Mouse (Mus musculus): ENCODE results near the gene Pagr1b. TPM values are rescaled to one million over a fixed set of nuclear protein-coding genes. Genes with fewer than 3 reads are reported as not detected.
A peak's percentile ranks its signal among the peaks of the same experiment; 100 is the strongest.

Gene Pagr1b
- polyA plus RNA-seq, 1 experiment from 2014 or later: not detected

GRCm38 (mm10) chr7:126983113-126983512 is 33.2 kb downstream of the Pagr1b start:
- Histone ChIP-seq H3K9ac (replicated peaks) (no peak overlapping the region), H3K27me3 (no peaks in the 10 kb centered on the region), H3K4me2 (replicated peaks) (no peak overlapping the region), H3K27ac (replicated peaks) (no peak overlapping the region), H3K4me3 (no peak overlapping the region), H3K4me1 (peaks cover 2% of the 10 kb centered on the region; the same call in 1 of the 2 replicates), H3K36me3 (peaks cover 30% of the 10 kb centered on the region), H3K9me3 (no peaks in the 10 kb centered on the region)
- ATAC-seq (replicated peaks): no peak
- 77% methylated on average over 7 of the region's 7 CpGs for WGBS

- no peak for ATAC-seq (replicated peaks)
- H3K9ac ChIP-seq (replicated peaks): no peak overlapping the region
- peaks cover 12% of the 10 kb centered on the region for H3K4me1 ChIP-seq
- H3K27me3 ChIP-seq: no peaks in the 10 kb centered on the region
- 95% methylated on average over 4 of the region's 4 CpGs for WGBS
- no peak overlapping the region for H3K4me3 ChIP-seq
- H3K4me2 ChIP-seq (replicated peaks): no peak overlapping the region
- no peak overlapping the region for H3K27ac ChIP-seq (replicated peaks)
- H3K9me3 ChIP-seq: no peaks in the 10 kb centered on the region
- peaks cover 32% of the 10 kb centered on the region for H3K36me3 ChIP-seq
Observed at GRCm38 (mm10) chr7:126982054-126982453, 34.2 kb downstream of the Pagr1b start.

- peaks cover 15% of the 10 kb centered on the region for H3K4me1 ChIP-seq
- H3K4me3 ChIP-seq: no peak overlapping the region
- H3K4me2 ChIP-seq (replicated peaks): no peak overlapping the region
- no peaks in the 10 kb centered on the region for H3K27me3 ChIP-seq
- H3K9me3 ChIP-seq: no peaks in the 10 kb centered on the region
- 91% methylated on average over 2 of the region's 2 CpGs for WGBS
- peaks cover 32% of the 10 kb centered on the region for H3K36me3 ChIP-seq
- no peak overlapping the region for H3K9ac ChIP-seq (replicated peaks)
- no peak for ATAC-seq (replicated peaks)
- H3K27ac ChIP-seq (replicated peaks): no peak overlapping the region
Observed at GRCm38 (mm10) chr7:126981601-126982000, 34.7 kb downstream of the Pagr1b start.

- WGBS: 96% methylated on average over 6 of the region's 6 CpGs
- Histone ChIP-seq H3K27me3 (no peaks in the 10 kb centered on the region), H3K9ac (replicated peaks) (no peak overlapping the region), H3K27ac (replicated peaks) (no peak overlapping the region), H3K4me1 (peaks cover 20% of the 10 kb centered on the region), H3K9me3 (no peaks in the 10 kb centered on the region), H3K4me2 (replicated peaks) (no peak overlapping the region), H3K4me3 (no peak overlapping the region), H3K36me3 (peaks cover 32% of the 10 kb centered on the region)
- ATAC-seq (replicated peaks): no peak
Observed at GRCm38 (mm10) chr7:126978841-126979240, 37.4 kb downstream of the Pagr1b start.

GRCm38 (mm10) chr7:126976878-126977459 is 39.3 kb downstream of the Pagr1b start:
- ATAC-seq (replicated peaks): no peak; the same call in 1 of the 2 replicates
- Histone ChIP-seq H3K4me1 (peaks cover 20% of the 10 kb centered on the region), H3K4me3 (peak overlapping the region; percentile 85), H3K4me2 (replicated peaks) (peak overlapping the region; percentile 75), H3K9ac (replicated peaks) (peak overlapping the region; percentile 94), H3K27me3 (no peaks in the 10 kb centered on the region), H3K9me3 (no peaks in the 10 kb centered on the region), H3K27ac (replicated peaks) (peak overlapping the region; percentile 99; the same call in 1 of the 2 replicates), H3K36me3 (peaks cover 36% of the 10 kb centered on the region)
- WGBS: 30% methylated on average over 14 of the region's 14 CpGs

GRCm38 (mm10) chr7:126975950-126976866 is 40.1 kb downstream of the Pagr1b start, which contains the start of gene Cdiptos:
Gene Cdiptos, minus strand, starts transcription at chr7:126976098.
- ATAC-seq (replicated peaks): peak; percentile 96
- peak within 1 kb of the TSS; percentile 75 for H3K4me2 ChIP-seq (replicated peaks)
- H3K9ac ChIP-seq (replicated peaks): peak within 1 kb of the TSS; percentile 94
- peaks cover 38% of the 10 kb centered on the region for H3K36me3 ChIP-seq
- under 1% methylated on average over 55 of the region's 55 CpGs for WGBS
- no peaks in the 10 kb centered on the region for H3K9me3 ChIP-seq
- H3K27ac ChIP-seq (replicated peaks): peak within 1 kb of the TSS; percentile 99
- peak within 1 kb of the TSS; percentile 85 for H3K4me3 ChIP-seq
- H3K4me1 ChIP-seq: peaks cover 20% of the 10 kb centered on the region
- no peaks in the 10 kb centered on the region for H3K27me3 ChIP-seq

- peaks cover 38% of the 10 kb centered on the region for H3K36me3 ChIP-seq
- no peaks in the 10 kb centered on the region for H3K27me3 ChIP-seq
- H3K9ac ChIP-seq (replicated peaks): peak within 1 kb of the TSS; percentile 94
- peak within 1 kb of the TSS; percentile 85 for H3K4me3 ChIP-seq
- H3K27ac ChIP-seq (replicated peaks): peak within 1 kb of the TSS; percentile 99
- H3K4me1 ChIP-seq: peaks cover 20% of the 10 kb centered on the region
- no peaks in the 10 kb centered on the region for H3K9me3 ChIP-seq
- 8% methylated on average over 1 of the region's 1 CpGs for WGBS
- H3K4me2 ChIP-seq (replicated peaks): peak within 1 kb of the TSS; percentile 75
- no peak for ATAC-seq (replicated peaks)
Observed at GRCm38 (mm10) chr7:126975893-126975949, 40.6 kb downstream of the Pagr1b start, which contains the start of gene Cdipt. Gene Cdipt, plus strand, starts transcription at chr7:126975914.

GRCm38 (mm10) chr7:126975493-126975892 is 40.8 kb downstream of the Pagr1b start:
- ATAC-seq (replicated peaks): no peak; the same call in 1 of the 2 replicates
- peak overlapping the region; percentile 99; the same call in 1 of the 2 replicates for H3K27ac ChIP-seq (replicated peaks)

GRCm38 (mm10) chr7:126967361-126967760 is 48.9 kb downstream of the Pagr1b start:
- H3K9me3 ChIP-seq: no peaks in the 10 kb centered on the region
- H3K4me3 ChIP-seq: no peak overlapping the region
- no peaks in the 10 kb centered on the region for H3K27me3 ChIP-seq
- ATAC-seq (replicated peaks): no peak
- 64% methylated on average over 6 of the region's 6 CpGs for WGBS
- no peak overlapping the region for H3K9ac ChIP-seq (replicated peaks)
- H3K36me3 ChIP-seq: peaks cover 59% of the 10 kb centered on the region
- H3K4me2 ChIP-seq (replicated peaks): no peak overlapping the region
- H3K27ac ChIP-seq (replicated peaks): no peak overlapping the region
- H3K4me1 ChIP-seq: no peaks in the 10 kb centered on the region

More at GRCm38 (mm10) chr7:126975493-126975892, 40.8 kb downstream of the Pagr1b start:
- Histone ChIP-seq H3K9ac (replicated peaks) (0 out of 2 replicates have a peak overlapping the region, but pooled peaks have one; percentile 94), H3K36me3 (peaks cover 40% of the 10 kb centered on the region), H3K27me3 (no peaks in the 10 kb centered on the region), H3K4me3 (peak overlapping the region; percentile 85), H3K4me1 (peaks cover 20% of the 10 kb centered on the region), H3K9me3 (no peaks in the 10 kb centered on the region), H3K4me2 (replicated peaks) (peak overlapping the region; percentile 75)
- 14% methylated on average over 8 of the region's 8 CpGs for WGBS

- WGBS: 50% methylated on average over 3 of the region's 3 CpGs
- Histone ChIP-seq H3K4me3 (no peak overlapping the region), H3K27me3 (no peaks in the 10 kb centered on the region), H3K4me2 (replicated peaks) (no peak overlapping the region), H3K36me3 (peaks cover 57% of the 10 kb centered on the region), H3K27ac (replicated peaks) (no peak overlapping the region), H3K9me3 (no peaks in the 10 kb centered on the region), H3K9ac (replicated peaks) (no peak overlapping the region), H3K4me1 (no peaks in the 10 kb centered on the region)
- no peak for ATAC-seq (replicated peaks)
Observed at GRCm38 (mm10) chr7:126965568-126965967, 50.7 kb downstream of the Pagr1b start.

- no peaks in the 10 kb centered on the region for H3K27me3 ChIP-seq
- no peak overlapping the region for H3K4me3 ChIP-seq
- peaks cover 58% of the 10 kb centered on the region for H3K36me3 ChIP-seq
- H3K4me2 ChIP-seq (replicated peaks): no peak overlapping the region
- no peaks in the 10 kb centered on the region for H3K4me1 ChIP-seq
- H3K9ac ChIP-seq (replicated peaks): no peak overlapping the region
- no peaks in the 10 kb centered on the region for H3K9me3 ChIP-seq
- 28% methylated on average over 19 of the region's 19 CpGs for WGBS
- ATAC-seq (replicated peaks): no peak
- H3K27ac ChIP-seq (replicated peaks): no peak overlapping the region
Observed at GRCm38 (mm10) chr7:126963548-126964286, 52.6 kb downstream of the Pagr1b start.

- Histone ChIP-seq H3K27me3 (no peaks in the 10 kb centered on the region), H3K36me3 (peaks cover 58% of the 10 kb centered on the region), H3K9me3 (no peaks in the 10 kb centered on the region), H3K27ac (replicated peaks) (no peak overlapping the region), H3K9ac (replicated peaks) (no peak overlapping the region), H3K4me1 (no peaks in the 10 kb centered on the region), H3K4me3 (no peak overlapping the region), H3K4me2 (replicated peaks) (no peak overlapping the region)
- WGBS: 87% methylated on average over 4 of the region's 4 CpGs
- ATAC-seq (replicated peaks): no peak
Observed at GRCm38 (mm10) chr7:126961965-126962364, 54.3 kb downstream of the Pagr1b start.

All from forebrain, embryonic 15.5 days (tissue).